Mouse (Mus musculus) hindbrain, embryonic 10.5 days (tissue): ENCODE measurements around the gene C4b. TPM values are rescaled to one million over a fixed set of nuclear protein-coding genes. Genes with fewer than 3 reads are reported as not detected.
"Not testable (repeated sequence)": the region's sequence is repeated elsewhere in the genome, so short reads cannot be mapped to it uniquely, and the experiment has no call there.

ENCODE experiments used
- DNase-seq: peaks from one replicate; pipeline ENCODE4 v3.0.0-alpha.2; 2017; ENCODE audit warnings: low spot score
- H3K27ac ChIP-seq: fragments of 300-500 bp; sonication (generic); 2 replicates; pipeline ENCODE4 v1.5.1; 2016; ENCODE audit warnings: mild to moderate bottlenecking, moderate library complexity
- H3K27me3 ChIP-seq: fragments of 300-500 bp; sonication (generic); 2 replicates; pipeline ENCODE4 v1.6.1; 2016; ENCODE audit warnings: mild to moderate bottlenecking; ENCODE audit not compliant: poor library complexity, insufficient read depth, severe bottlenecking
- H3K36me3 ChIP-seq: fragments of 300-500 bp; sonication (generic); 2 replicates; pipeline ENCODE4 v1.6.1; 2016; ENCODE audit warnings: mild to moderate bottlenecking, moderate library complexity
- H3K4me1 ChIP-seq: fragments of 300-500 bp; sonication (generic); replicated peaks from 2 replicates; pipeline ENCODE4 v1.6.1; 2016; ENCODE audit warnings: mild to moderate bottlenecking
- H3K4me3 ChIP-seq: fragments of 300-500 bp; sonication (generic); 2 replicates; pipeline ENCODE4 v1.5.1; 2016; ENCODE audit warnings: mild to moderate bottlenecking, moderate library complexity
- H3K9me3 ChIP-seq: fragments of 300-500 bp; sonication (generic); 2 replicates; pipeline ENCODE4 v1.6.1; 2016; ENCODE audit warnings: mild to moderate bottlenecking, moderate library complexity
- WGBS: fragments of 180-500 bp; shearing (Covaris S2); methylation state at CpG from one replicate; pipeline ENCODE4 v1.1.7; 2016; 5-methylcytosine and 5-hydroxymethylcytosine counted together
- polyA plus RNA-seq: library from polyadenylated mRNA; unstranded; fragments of >200 nt; fragmentation: Nextera tagmentation; extraction: Ambion mirVana; gene quantifications from 2 replicates; pipeline ENCODE4 v1.2.1, GENCODE M21; 2016

C4b gene
- polyA plus RNA-seq: not detected in 2 replicates

DNA sequence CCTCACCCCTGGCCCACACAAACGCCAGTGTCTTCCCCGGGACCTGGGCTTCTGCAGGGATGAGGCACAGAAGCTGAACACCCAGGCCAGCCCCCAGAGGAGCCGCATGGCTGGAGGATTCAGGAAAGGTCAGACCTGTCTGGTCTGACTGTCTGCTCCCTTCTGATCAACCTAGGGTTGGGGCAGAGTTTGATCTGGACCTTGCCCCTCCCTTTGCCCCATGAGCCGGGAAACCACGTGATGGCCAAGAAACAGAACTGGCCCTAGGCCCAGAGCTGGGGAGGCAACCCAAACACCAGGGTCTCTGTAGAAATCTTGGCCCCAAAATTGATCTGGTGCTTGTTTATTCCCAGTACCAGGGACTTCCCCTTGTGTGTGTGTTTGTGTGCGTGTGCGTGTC, at the start of gene C4b:
Gene C4b, minus strand, starts transcription at position 164 of the 400 bp plus-strand sequence.
- Histone ChIP-seq H3K4me3 (no peak within 1 kb of the TSS), H3K36me3 (no peaks in the 10 kb centered on the region), H3K4me1 (no peaks in the 10 kb centered on the region), H3K27ac (no peak within 1 kb of the TSS), H3K9me3 (peaks cover 7% of the 10 kb centered on the region; the same call in 1 of the 2 replicates), H3K27me3 (no peaks in the 10 kb centered on the region)
- no peak for DNase-seq
- 90% methylated on average over 7 of the region's 7 CpGs for WGBS

DNA sequence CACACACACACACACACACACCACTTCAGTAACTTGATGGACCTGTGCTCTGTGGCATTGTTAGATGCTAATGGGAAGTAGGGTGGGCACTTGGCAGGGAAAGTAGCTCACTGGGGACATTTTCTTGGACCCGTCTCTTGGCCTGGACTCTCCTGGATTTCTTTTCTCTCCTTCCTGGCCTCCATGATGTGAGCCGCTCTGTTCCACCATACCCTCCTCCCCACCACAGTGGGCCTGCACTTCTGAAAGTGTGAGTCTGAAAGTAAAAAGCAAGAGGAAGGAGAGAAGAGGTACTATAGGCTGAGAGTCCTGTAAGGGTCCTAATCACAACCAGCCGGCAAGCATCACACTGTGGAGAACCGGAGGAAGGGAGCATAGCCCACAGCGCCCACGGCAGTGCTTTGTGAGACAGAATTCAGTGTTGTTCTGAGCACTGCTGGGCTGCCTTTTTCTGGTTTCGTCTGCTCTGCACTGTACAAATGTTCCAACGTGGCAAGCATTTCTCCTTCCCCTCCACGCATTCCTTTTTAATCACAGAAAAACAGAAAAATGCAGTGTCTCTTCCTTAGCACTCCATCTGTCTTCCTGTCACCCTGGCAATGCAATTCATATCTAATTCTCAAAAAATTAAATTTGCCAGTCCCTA, 34.1 kb upstream of the C4b start:
- Histone ChIP-seq H3K9me3 (peaks cover 26% of the 10 kb centered on the region), H3K4me1 (no peaks in the 10 kb centered on the region), H3K36me3 (no peaks in the 10 kb centered on the region), H3K27me3 (no peaks in the 10 kb centered on the region), H3K4me3 (no peak overlapping the region), H3K27ac (no peak overlapping the region)
- DNase-seq: no peak
- 88% methylated on average over 9 of the region's 9 CpGs for WGBS

DNA sequence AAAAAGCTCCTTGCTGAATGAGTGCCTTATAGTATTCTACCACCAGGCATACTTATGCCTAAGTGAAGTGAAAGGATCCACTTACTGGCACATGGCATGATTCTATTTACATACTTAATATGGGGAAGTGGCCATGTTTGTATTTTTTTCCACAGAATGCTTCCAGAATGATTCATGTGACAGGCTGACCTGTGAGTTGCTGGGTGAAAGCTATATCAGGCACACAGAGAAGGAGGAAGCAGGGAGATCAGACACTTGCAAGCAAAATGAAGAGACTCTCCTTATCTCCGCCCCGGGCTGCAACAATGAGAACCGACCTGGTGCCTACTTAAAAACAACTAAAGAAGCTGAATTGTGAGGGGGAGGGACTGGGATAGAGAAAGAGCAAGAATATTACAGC, 17.8 kb upstream of the C4b start:
- Histone ChIP-seq H3K4me3 (no peak overlapping the region), H3K4me1 (no peaks in the 10 kb centered on the region), H3K27me3 (no peaks in the 10 kb centered on the region), H3K9me3 (0 out of 2 replicates have a peak, but pooled peaks cover 4% of the 10 kb centered on the region), H3K36me3 (no peaks in the 10 kb centered on the region), H3K27ac (no peak overlapping the region)
- WGBS: 87% methylated on average over 3 of the region's 3 CpGs
- DNase-seq: no peak

DNA sequence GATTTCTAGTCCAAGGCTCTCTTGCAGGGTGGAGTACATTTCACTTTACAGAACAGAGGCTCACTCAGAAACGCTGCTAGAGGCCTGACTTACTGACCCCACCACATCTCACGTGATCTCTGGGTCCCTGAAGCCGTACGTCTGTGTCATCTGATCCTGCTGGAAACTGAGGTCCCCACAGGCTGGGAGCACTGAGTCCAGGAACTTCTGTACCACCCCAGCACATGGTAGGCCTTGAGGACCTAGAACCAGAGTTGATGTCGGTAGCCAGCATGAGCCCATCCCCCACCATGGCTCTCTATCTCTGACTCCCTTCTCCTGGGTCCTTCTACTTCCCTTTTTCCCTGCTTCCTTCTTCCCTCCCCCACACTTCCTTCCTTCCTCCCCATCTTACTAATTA, 2.8 kb upstream of the C4b start:
- H3K9me3 ChIP-seq: peaks cover 26% of the 10 kb centered on the region
- DNase-seq: no peak
- no peak overlapping the region for H3K27ac ChIP-seq
- H3K4me1 ChIP-seq: no peaks in the 10 kb centered on the region
- no peak overlapping the region for H3K4me3 ChIP-seq
- H3K27me3 ChIP-seq: no peaks in the 10 kb centered on the region
- WGBS: 74% methylated on average over 5 of the region's 5 CpGs
- H3K36me3 ChIP-seq: no peaks in the 10 kb centered on the region

DNA sequence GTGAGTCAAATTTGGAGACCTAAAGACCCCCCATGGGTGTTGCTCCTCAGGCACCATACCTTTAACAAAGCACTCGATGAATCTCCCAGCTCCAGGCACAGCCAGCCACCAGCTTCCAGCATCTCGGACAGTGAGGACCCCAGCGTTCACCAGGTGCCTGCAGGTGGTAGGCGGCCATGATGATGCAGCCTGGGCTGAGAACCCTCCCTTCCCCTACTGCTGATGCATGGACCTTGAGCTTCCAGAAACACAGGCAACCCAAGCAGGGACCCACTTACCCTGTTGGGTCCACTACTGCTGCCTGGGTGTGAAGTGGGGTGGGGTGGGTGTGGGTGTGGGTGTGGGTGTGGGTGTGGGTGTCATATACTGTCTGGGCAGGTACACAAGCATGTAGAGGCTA, 1.5 kb upstream of the C4b start:
- peaks cover 22% of the 10 kb centered on the region for H3K9me3 ChIP-seq
- not testable (repeated sequence) for H3K4me3 ChIP-seq, DNase-seq, H3K4me1 ChIP-seq, H3K27me3 ChIP-seq, H3K36me3 ChIP-seq, H3K27ac ChIP-seq
- WGBS: 90% methylated on average over 4 of the region's 4 CpGs

DNA sequence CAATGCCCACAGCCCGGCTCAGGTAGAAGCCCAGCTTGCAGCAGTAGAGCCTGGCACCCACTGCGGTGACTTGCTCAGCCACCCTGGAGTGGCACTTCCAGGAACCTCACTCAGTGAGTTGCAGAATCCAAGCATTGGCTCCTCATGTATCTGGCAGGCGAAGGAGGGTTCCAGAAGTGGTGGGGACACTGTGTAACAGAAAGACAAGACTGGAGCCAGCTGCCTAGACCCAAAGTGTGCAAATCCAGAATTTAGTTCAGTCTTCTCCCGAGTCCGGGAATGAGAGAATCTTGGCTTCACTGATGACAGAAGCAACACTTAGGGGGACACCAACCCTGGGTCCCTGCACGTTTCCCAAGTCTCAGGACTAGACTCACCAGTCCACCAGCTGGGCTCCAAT, 929 bp upstream of the C4b start:
- not testable (repeated sequence) for H3K27me3 ChIP-seq
- 92% methylated on average over 6 of the region's 6 CpGs for WGBS

DNA sequence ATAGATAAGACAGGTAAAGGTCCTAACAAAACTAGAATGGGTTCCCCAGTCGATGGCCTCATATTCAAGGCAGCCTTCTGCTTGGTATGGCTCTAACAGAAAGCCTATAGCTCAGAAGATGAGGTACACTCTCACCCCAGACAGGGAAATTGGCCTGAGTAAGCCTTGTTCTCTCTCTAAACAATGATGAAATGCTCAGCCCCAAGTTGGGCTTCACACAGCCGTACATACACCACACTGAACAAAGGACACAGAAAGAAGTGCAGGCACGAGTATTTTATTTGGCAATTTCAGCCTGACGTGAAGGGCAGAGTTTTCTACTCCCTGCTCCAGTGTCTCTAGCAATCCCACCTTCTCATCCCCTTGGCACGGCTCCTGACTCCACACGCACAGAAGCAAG, 524 bp upstream of the C4b start:
- no peak for DNase-seq
- no peak overlapping the region for H3K27ac ChIP-seq
- WGBS: 88% methylated on average over 6 of the region's 6 CpGs
- no peaks in the 10 kb centered on the region for H3K27me3 ChIP-seq
- no peak overlapping the region for H3K4me3 ChIP-seq
- H3K4me1 ChIP-seq: no peaks in the 10 kb centered on the region
- no peaks in the 10 kb centered on the region for H3K36me3 ChIP-seq
- peaks cover 12% of the 10 kb centered on the region for H3K9me3 ChIP-seq

More for the DNA sequence above, 929 bp upstream of the C4b start:
- peaks cover 16% of the 10 kb centered on the region for H3K9me3 ChIP-seq
- not testable (repeated sequence) for H3K4me3 ChIP-seq, H3K4me1 ChIP-seq, H3K36me3 ChIP-seq, H3K27ac ChIP-seq, DNase-seq

DNA sequence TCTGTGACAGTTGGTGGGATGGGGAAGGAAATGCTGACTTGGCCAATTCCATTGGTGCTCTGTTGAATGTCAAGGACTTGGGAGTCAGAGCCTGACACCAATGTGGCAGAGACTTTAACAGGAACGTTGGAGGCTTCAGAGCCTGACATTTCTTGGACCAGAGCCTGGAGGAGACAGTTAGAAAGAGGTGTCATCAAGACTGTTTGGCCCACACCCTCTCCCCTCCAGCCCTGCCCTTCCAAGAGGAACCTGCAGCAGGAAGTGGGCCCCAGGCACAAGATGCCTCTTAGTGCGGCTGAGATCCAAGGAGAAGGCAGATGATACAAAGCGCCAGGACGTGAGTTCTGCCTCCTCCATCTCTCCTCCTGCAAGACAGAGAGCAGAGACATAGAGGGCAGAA, 3.4 kb downstream of the C4b start:
- no peaks in the 10 kb centered on the region for H3K9me3 ChIP-seq
- peaks cover 11% of the 10 kb centered on the region for H3K27me3 ChIP-seq
- no peak overlapping the region for H3K27ac ChIP-seq
- H3K4me3 ChIP-seq: no peak overlapping the region
- H3K4me1 ChIP-seq: no peaks in the 10 kb centered on the region
- H3K36me3 ChIP-seq: no peaks in the 10 kb centered on the region
- WGBS: 81% methylated on average over 4 of the region's 4 CpGs
- no peak for DNase-seq

DNA sequence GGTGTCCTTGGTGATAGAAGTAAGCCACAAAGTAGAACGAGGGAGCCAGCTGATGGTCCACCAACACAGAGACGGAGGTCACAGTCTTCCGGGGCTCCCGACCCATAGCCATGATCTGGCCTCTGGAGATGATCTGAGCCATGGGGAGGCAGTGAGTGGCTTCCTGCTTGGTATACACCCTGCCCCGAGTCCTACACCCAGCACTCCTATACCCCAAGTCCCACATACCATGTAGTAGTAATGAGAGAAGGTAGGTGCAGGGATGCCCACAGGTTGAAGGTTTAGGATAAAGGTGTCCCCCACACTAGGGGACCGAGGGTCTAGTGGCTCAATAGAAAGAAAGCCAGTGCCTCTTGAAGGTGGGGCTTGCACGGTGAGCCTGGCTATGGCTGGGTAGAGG, 4.0 kb downstream of the C4b start:
- not testable (repeated sequence) for DNase-seq, H3K27ac ChIP-seq

DNA sequence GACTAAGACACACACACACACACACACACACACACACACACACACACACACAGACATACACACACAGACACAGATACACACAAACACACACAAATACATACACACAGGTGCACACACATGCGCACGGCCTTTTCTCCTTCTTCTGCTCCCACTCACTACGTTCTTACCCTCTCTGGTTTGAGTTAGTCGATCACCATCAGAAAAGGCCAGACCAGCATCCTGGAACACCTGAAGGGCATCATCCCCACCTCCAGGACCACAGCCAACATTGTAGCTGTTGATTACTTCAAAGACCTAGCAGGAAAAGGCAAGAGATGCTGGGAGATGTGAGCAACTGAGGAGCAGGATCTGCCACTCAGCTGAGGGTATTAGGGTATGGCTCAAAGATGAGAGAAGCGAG, 6.2 kb downstream of the C4b start:
- H3K36me3 ChIP-seq, H3K4me1 ChIP-seq, H3K4me3 ChIP-seq, H3K9me3 ChIP-seq, DNase-seq, H3K27ac ChIP-seq: not testable (repeated sequence)
- peaks cover 11% of the 10 kb centered on the region for H3K27me3 ChIP-seq
- 87% methylated on average over 5 of the region's 5 CpGs for WGBS

More for the DNA sequence above, 4.0 kb downstream of the C4b start:
- H3K27me3 ChIP-seq: peaks cover 11% of the 10 kb centered on the region
- whole genome bisulfite sequencing: 90% methylated on average over 7 of the region's 7 CpGs
- H3K9me3 ChIP-seq, H3K4me1 ChIP-seq, H3K36me3 ChIP-seq, H3K4me3 ChIP-seq: not testable (repeated sequence)

DNA sequence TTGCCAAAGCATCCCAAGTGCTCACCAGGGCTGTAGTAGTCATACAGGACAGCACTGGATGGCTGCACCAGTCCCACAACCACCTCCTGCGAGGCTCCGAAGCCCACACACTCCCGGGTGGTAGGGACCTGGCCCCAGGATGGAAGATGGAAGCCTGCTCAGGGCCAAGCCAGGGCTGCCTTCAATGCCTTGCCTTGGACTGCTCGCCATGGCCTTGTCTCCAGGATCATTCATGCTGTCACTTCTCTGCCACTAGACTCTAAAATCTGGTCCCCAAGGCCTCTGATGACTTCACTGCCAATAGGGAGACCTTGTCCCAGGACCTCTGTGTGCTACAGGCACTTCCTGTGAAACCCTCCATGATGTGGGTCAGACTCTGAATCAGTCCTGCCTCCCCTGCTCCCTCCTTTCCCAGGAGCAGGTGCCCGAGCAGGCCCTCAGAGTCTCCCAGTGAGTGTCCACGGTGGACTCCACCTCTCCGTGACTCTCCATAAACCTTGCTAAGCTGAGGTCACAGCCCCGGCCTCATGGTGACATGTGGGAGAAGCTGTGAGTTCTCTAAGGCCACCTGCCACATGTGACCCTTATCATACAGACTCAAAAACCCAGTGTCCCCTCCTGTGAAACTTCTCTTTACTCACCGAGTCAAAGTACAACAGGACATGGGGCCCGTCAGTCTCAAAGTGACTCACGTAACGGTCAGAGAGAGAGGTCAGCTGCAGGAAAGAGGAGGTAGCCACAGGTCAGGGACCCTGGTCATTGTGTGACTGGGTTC, 13.7 kb downstream of the C4b start:
- not testable (repeated sequence) for H3K4me1 ChIP-seq, H3K36me3 ChIP-seq, H3K4me3 ChIP-seq, H3K27me3 ChIP-seq, H3K27ac ChIP-seq, DNase-seq, H3K9me3 ChIP-seq
- WGBS: 81% methylated on average over 12 of the region's 12 CpGs

DNA sequence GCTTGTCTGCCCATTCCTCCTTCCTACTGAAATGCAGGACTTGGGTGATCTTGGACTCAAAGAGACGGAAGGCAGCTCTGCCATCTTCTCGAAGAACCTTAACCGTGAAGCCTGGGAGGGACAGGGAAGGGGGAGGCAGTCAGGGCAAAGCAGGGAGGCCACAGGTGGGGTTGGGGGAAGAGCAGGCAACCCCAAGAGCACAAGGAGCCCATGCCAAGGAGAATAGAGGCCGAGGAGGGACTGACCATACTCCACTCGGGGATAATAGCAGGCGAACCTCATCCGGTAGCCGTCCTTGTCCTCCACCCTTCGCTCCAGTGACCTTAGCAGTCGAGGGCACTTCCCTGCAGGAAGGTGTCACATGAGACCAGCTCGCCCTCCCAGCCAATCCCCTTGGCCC, 14.5 kb downstream of the C4b start:
- WGBS: 79% methylated on average over 11 of the region's 11 CpGs
- H3K9me3 ChIP-seq: not testable (repeated sequence)

DNA sequence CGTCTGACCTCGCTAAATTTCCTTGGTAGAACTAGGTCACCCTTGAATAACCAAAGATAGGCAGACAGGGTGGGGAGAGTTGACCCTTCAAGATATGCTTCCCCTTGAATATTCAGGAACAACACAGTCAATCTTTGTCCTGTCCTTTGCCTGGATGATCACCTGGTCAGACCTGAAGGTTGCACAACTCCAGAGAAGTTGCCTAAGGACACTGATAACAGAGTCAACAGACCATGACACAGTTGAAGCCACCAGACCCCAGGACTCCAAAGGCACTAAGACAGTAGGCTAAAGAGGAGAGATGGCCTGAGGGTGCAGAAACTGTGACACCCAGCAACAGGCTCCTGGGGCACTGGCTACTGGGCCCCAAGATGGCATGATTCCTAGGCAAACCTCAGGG, 15.8 kb downstream of the C4b start:
- Histone ChIP-seq H3K4me1 (0 out of 2 replicates have a peak, but pooled peaks cover 2% of the 10 kb centered on the region), H3K4me3 (no peak overlapping the region), H3K27ac (no peak overlapping the region), H3K9me3 (peaks cover 3% of the 10 kb centered on the region; the same call in 1 of the 2 replicates), H3K27me3 (no peaks in the 10 kb centered on the region), H3K36me3 (no peaks in the 10 kb centered on the region)
- DNase-seq: no peak
- WGBS: 84% methylated on average over 2 of the region's 2 CpGs

More for the DNA sequence above, 14.5 kb downstream of the C4b start:
- H3K27ac ChIP-seq, H3K27me3 ChIP-seq, H3K4me3 ChIP-seq, H3K36me3 ChIP-seq, DNase-seq, H3K4me1 ChIP-seq: not testable (repeated sequence)
